Mouse (Mus musculus) spleen, adult 18-20 months (tissue): Measurements from ENCODE around the gene Chst14.

Experiments
- DNase-seq, 2 experiments: peaks; one replicate each; pipeline ENCODE4 v3.0.0; 2022; ENCODE audit warnings: mixed read lengths in 2 of 2

Gene Chst14

GRCm38 (mm10) chr2:118906118-118906492 is 20.2 kb upstream of the Chst14 start:
- no peak for DNase-seq

GRCm38 (mm10) chr2:118907781-118908180 is 18.5 kb upstream of the Chst14 start:
- no peak for DNase-seq

- no peak for DNase-seq
Observed at GRCm38 (mm10) chr2:118909151-118909550, 17.1 kb upstream of the Chst14 start.

- DNase-seq: no peak
Observed at GRCm38 (mm10) chr2:118910605-118911278, 15.6 kb upstream of the Chst14 start.

GRCm38 (mm10) chr2:118912706-118913105 is 13.6 kb upstream of the Chst14 start:
- no peak for DNase-seq

- no peak for DNase-seq
Observed at GRCm38 (mm10) chr2:118913551-118914276, 12.6 kb upstream of the Chst14 start.

GRCm38 (mm10) chr2:118914685-118915084 is 11.6 kb upstream of the Chst14 start:
- DNase-seq: no peak

- no peak for DNase-seq
Observed at GRCm38 (mm10) chr2:118916436-118916835, 9.9 kb upstream of the Chst14 start.

GRCm38 (mm10) chr2:118918543-118918942 is 7.8 kb upstream of the Chst14 start:
- no peak for DNase-seq

- DNase-seq: no peak
Observed at GRCm38 (mm10) chr2:118920428-118920827, 5.9 kb upstream of the Chst14 start.

- DNase-seq: no peak
Observed at GRCm38 (mm10) chr2:118925952-118926351, 344 bp upstream of the Chst14 start.

- no peak for DNase-seq
Observed at GRCm38 (mm10) chr2:118926998-118927739, 873 bp downstream of the Chst14 start.

GRCm38 (mm10) chr2:118941341-118941740 is 15.0 kb downstream of the Chst14 start:
- no peak for DNase-seq

GRCm38 (mm10) chr2:118943232-118943631 is 16.9 kb downstream of the Chst14 start:
- DNase-seq: no peak

GRCm38 (mm10) chr2:118948818-118949217 is 22.5 kb downstream of the Chst14 start:
- no peak for DNase-seq

GRCm38 (mm10) chr2:118949699-118950098 is 23.4 kb downstream of the Chst14 start:
- no peak for DNase-seq

- DNase-seq: no peak
Observed at GRCm38 (mm10) chr2:118956497-118956896, 30.2 kb downstream of the Chst14 start.

GRCm38 (mm10) chr2:118959644-118960043 is 33.3 kb downstream of the Chst14 start:
- DNase-seq: no peak

- no peak for DNase-seq
Observed at GRCm38 (mm10) chr2:118960413-118960812, 34.1 kb downstream of the Chst14 start.

GRCm38 (mm10) chr2:118961546-118961945 is 35.2 kb downstream of the Chst14 start:
- no peak for DNase-seq

- DNase-seq: no peak
Observed at GRCm38 (mm10) chr2:118963007-118963675, 36.8 kb downstream of the Chst14 start.

- no peak for DNase-seq
Observed at GRCm38 (mm10) chr2:118963676-118964012, 37.3 kb downstream of the Chst14 start.

- no peak for DNase-seq
Observed at GRCm38 (mm10) chr2:118969585-118970147, 43.4 kb downstream of the Chst14 start.
